Mouse (Mus musculus): ENCODE measurements around the gene Hspa2. TPM values are rescaled to one million over a fixed set of nuclear protein-coding genes. Genes with fewer than 3 reads are reported as not detected.
"Not testable (repeated sequence)": the region's sequence is repeated elsewhere in the genome, so short reads cannot be mapped to it uniquely, and the experiment has no call there.

The Hspa2 gene
- polyA plus RNA-seq, 1 experiment: 758 TPM

GRCm38 (mm10) chr12:76434111-76434510, 30.1 kb downstream of the Hspa2 start:
- Histone ChIP-seq H3K27me3 (ENCODE audit: control insufficient read depth, insufficient read depth, low read length) (no peaks in the 10 kb centered on the region), H3K4me3 (ENCODE audit: control insufficient read depth, low read depth, low read length) (no peak overlapping the region), H3K36me3 (ENCODE audit: control insufficient read depth, insufficient read depth, low read length) (0 out of 2 replicates have a peak, but pooled peaks cover 2% of the 10 kb centered on the region), H3K4me1 (ENCODE audit: control insufficient read depth, insufficient read depth, low read length) (no peaks in the 10 kb centered on the region; the same call in 1 of the 2 replicates), H3K27ac (ENCODE audit: control insufficient read depth, insufficient read depth, low read depth, low read length) (no peak overlapping the region)
- TF ChIP-seq CTCF (IDR thresholded peaks at IDR 0.05; ENCODE audit: control insufficient read depth, insufficient read depth, insufficient replicate concordance, low read depth, low read length): no peak
- TF ChIP-seq POLR2A (IDR thresholded peaks at IDR 0.05; ENCODE audit: control insufficient read depth, low read depth, low read length): no peak

DNA sequence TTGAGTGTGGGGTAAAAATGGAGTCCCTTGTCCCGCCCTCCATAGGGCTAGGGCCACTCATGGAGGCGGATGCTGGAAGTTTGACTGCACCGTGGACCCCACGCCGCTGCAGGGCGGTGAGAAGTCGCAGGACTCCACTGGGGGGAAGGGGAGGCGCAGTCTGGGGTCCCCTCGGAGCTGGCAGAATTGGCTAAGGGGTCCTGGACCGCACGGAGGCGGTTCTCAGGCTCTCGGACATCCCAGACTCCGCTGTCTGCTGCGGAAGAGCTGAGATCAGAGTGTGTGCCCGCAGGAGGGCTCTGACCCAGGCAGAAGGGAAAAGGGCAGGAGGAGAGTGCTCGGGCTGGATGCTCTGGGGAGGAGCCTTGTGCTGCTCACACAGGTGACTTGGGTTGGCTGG, 31.1 kb downstream of the Hspa2 start:
- H3K27me3 ChIP-seq (ENCODE audit: control insufficient read depth, insufficient read depth, low read length): no peaks in the 10 kb centered on the region
- H3K4me3 ChIP-seq (ENCODE audit: control insufficient read depth, low read depth, low read length): peak overlapping the region; percentile 8; the same call in 1 of the 2 replicates
- no peaks in the 10 kb centered on the region; the same call in 1 of the 2 replicates for H3K4me1 ChIP-seq (ENCODE audit: control insufficient read depth, insufficient read depth, low read length)
- H3K27ac ChIP-seq (ENCODE audit: control insufficient read depth, insufficient read depth, low read depth, low read length): no peak overlapping the region
- 0 out of 2 replicates have a peak, but pooled peaks cover 2% of the 10 kb centered on the region for H3K36me3 ChIP-seq (ENCODE audit: control insufficient read depth, insufficient read depth, low read length)
- TF ChIP-seq POLR2A (IDR thresholded peaks at IDR 0.05; ENCODE audit: control insufficient read depth, low read depth, low read length): no peak
- TF ChIP-seq CTCF (IDR thresholded peaks at IDR 0.05; ENCODE audit: control insufficient read depth, insufficient read depth, insufficient replicate concordance, low read depth, low read length): no peak

DNA sequence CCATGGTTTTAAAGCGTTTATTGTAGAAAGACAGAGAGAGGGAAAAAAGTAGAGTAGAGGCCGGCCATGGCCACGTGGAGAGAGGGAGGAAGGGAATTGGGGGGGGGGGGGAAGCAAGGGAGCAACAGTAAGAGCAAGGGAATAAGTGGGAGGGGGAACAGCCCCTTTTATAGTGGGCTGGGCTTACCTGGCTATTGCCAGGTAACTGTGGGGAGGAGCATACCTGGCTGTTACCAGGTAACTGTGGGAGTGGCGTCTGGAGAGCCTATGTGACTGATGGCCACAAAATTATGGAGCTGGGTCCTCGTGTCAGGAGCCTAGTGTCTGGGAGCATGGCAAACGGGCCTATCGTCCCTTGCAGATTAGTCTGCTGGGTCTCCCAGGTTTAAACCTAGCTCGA, 31.6 kb downstream of the Hspa2 start:
- Histone ChIP-seq H3K27ac (ENCODE audit: control insufficient read depth, insufficient read depth, low read depth, low read length) (no peak overlapping the region), H3K36me3 (ENCODE audit: control insufficient read depth, insufficient read depth, low read length) (0 out of 2 replicates have a peak, but pooled peaks cover 2% of the 10 kb centered on the region), H3K27me3 (ENCODE audit: control insufficient read depth, insufficient read depth, low read length) (no peaks in the 10 kb centered on the region), H3K4me1 (ENCODE audit: control insufficient read depth, insufficient read depth, low read length) (no peaks in the 10 kb centered on the region; the same call in 1 of the 2 replicates), H3K4me3 (ENCODE audit: control insufficient read depth, low read depth, low read length) (no peak overlapping the region)
- TF ChIP-seq CTCF (IDR thresholded peaks at IDR 0.05; ENCODE audit: control insufficient read depth, insufficient read depth, insufficient replicate concordance, low read depth, low read length): no peak
- TF ChIP-seq POLR2A (IDR thresholded peaks at IDR 0.05; ENCODE audit: control insufficient read depth, low read depth, low read length): no peak

- H3K27me3 ChIP-seq (ENCODE audit: control insufficient read depth, insufficient read depth, low read length); H3K36me3 ChIP-seq (ENCODE audit: control insufficient read depth, insufficient read depth, low read length); H3K27ac ChIP-seq (ENCODE audit: control insufficient read depth, insufficient read depth, low read depth, low read length); H3K4me3 ChIP-seq (ENCODE audit: control insufficient read depth, low read depth, low read length); H3K4me1 ChIP-seq (ENCODE audit: control insufficient read depth, insufficient read depth, low read length): not testable (repeated sequence)
These were observed 39.5 kb downstream of the Hspa2 start for GRCm38 (mm10) chr12:76443488-76443887.

DNA sequence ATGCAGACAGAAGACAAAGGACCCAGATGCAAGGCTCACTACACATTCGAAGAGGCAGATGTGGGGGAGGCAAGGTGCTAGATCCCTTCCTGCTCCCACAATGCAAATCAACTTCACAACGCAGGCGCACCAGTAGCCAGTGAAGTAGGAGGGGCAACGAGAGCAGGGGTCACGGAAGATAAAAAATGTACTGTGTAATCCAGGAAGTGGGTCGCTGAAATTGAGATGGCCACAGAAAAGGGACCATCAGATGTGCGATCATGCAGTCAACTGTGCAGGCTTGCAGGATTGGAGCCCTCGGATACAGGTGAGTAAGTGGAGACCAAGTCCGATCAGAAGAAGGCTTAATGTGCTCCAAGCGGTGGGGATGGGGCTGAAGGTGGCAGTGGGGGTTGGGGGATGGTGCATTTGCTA, 40.4 kb downstream of the Hspa2 start:
- no peaks in the 10 kb centered on the region for H3K4me1 ChIP-seq (ENCODE audit: control insufficient read depth, insufficient read depth, low read length)
- H3K4me3 ChIP-seq (ENCODE audit: control insufficient read depth, low read depth, low read length): peak overlapping the region; percentile 70
- TF ChIP-seq POLR2A (IDR thresholded peaks at IDR 0.05; ENCODE audit: control insufficient read depth, low read depth, low read length) (peak; percentile 37; the same call in 1 of the 2 replicates), CTCF (IDR thresholded peaks at IDR 0.05; ENCODE audit: control insufficient read depth, insufficient read depth, insufficient replicate concordance, low read depth, low read length) (no peak)
- H3K36me3 ChIP-seq (ENCODE audit: control insufficient read depth, insufficient read depth, low read length): no peaks in the 10 kb centered on the region
- peak overlapping the region; percentile 16; the same call in 1 of the 2 replicates for H3K27ac ChIP-seq (ENCODE audit: control insufficient read depth, insufficient read depth, low read depth, low read length)
- H3K27me3 ChIP-seq (ENCODE audit: control insufficient read depth, insufficient read depth, low read length): no peaks in the 10 kb centered on the region

DNA sequence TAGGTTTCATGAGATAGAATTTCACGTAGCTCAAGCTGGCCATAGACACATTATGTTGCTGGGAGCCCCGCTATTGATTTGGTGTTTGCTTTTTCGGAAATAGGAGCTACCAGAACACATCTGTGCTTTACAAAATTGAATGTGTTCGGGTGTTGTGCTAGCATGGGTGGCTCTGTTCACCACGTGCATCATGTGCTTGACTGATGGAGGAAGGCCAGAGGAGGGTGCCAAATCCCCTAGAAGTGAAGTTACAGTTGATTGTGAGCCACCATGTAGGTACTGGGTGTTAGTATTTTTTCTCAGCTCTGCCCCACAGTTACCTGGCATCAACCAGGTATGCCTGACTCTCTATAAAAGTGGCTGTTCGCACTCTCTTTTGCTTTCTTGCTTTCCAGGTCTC, 40.9 kb downstream of the Hspa2 start:
- H3K4me1 ChIP-seq (ENCODE audit: control insufficient read depth, insufficient read depth, low read length): no peaks in the 10 kb centered on the region
- H3K36me3 ChIP-seq (ENCODE audit: control insufficient read depth, insufficient read depth, low read length): no peaks in the 10 kb centered on the region
- H3K4me3 ChIP-seq (ENCODE audit: control insufficient read depth, low read depth, low read length): no peak overlapping the region
- H3K27me3 ChIP-seq (ENCODE audit: control insufficient read depth, insufficient read depth, low read length): no peaks in the 10 kb centered on the region
- no peak overlapping the region for H3K27ac ChIP-seq (ENCODE audit: control insufficient read depth, insufficient read depth, low read depth, low read length)
- TF ChIP-seq CTCF (IDR thresholded peaks at IDR 0.05; ENCODE audit: control insufficient read depth, insufficient read depth, insufficient replicate concordance, low read depth, low read length): no peak
- TF ChIP-seq POLR2A (IDR thresholded peaks at IDR 0.05; ENCODE audit: control insufficient read depth, low read depth, low read length): no peak

DNA sequence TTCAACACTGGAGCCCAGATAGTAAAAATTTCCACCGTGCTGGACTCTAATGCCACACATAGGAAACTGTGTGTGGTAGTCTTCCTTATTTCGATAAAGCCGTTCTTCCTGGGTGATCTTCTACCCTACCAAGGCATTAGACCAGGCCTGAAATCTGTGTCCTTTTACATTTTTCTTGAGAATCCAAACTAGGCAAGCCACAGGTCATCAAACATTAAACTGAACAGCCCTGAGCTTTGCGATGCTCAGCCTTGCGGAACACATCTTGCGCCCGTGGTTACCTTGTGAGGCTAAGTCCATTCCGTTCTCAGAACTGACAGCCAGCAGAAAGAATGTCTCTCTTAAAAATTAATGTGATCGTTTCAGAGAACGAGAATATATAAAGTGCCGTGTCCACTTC, 42.2 kb downstream of the Hspa2 start:
- Histone ChIP-seq H3K27ac (ENCODE audit: control insufficient read depth, insufficient read depth, low read depth, low read length) (no peak overlapping the region), H3K4me1 (ENCODE audit: control insufficient read depth, insufficient read depth, low read length) (no peaks in the 10 kb centered on the region), H3K4me3 (ENCODE audit: control insufficient read depth, low read depth, low read length) (no peak overlapping the region), H3K27me3 (ENCODE audit: control insufficient read depth, insufficient read depth, low read length) (no peaks in the 10 kb centered on the region), H3K36me3 (ENCODE audit: control insufficient read depth, insufficient read depth, low read length) (no peaks in the 10 kb centered on the region)
- TF ChIP-seq POLR2A (IDR thresholded peaks at IDR 0.05; ENCODE audit: control insufficient read depth, low read depth, low read length) (no peak), CTCF (IDR thresholded peaks at IDR 0.05; ENCODE audit: control insufficient read depth, insufficient read depth, insufficient replicate concordance, low read depth, low read length) (no peak)

DNA sequence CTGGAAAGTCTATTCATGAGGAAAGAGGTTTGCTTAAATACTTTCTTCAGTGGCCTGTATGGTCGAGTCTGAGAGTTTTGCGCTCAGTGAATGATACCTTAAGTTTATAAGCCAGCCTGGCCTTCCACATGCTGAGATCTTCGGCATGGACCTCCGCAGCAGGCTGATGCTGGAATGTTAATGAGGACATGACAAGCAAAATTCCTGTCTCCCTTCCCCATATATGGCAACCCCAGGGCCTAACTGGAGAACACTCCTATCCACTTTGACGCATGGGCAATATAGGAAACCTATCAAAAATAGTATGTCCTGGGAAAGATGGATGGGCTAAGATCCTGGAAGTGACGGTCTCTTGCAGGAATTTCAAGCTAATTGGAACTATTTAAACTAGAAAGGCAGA, 44.2 kb downstream of the Hspa2 start:
- TF ChIP-seq CTCF (IDR thresholded peaks at IDR 0.05; ENCODE audit: control insufficient read depth, insufficient read depth, insufficient replicate concordance, low read depth, low read length) (no peak), POLR2A (IDR thresholded peaks at IDR 0.05; ENCODE audit: control insufficient read depth, low read depth, low read length) (no peak)
- H3K4me3 ChIP-seq (ENCODE audit: control insufficient read depth, low read depth, low read length): no peak overlapping the region
- no peak overlapping the region; the same call in 1 of the 2 replicates for H3K27ac ChIP-seq (ENCODE audit: control insufficient read depth, insufficient read depth, low read depth, low read length)
- no peaks in the 10 kb centered on the region for H3K4me1 ChIP-seq (ENCODE audit: control insufficient read depth, insufficient read depth, low read length)
- H3K36me3 ChIP-seq (ENCODE audit: control insufficient read depth, insufficient read depth, low read length): no peaks in the 10 kb centered on the region
- no peaks in the 10 kb centered on the region for H3K27me3 ChIP-seq (ENCODE audit: control insufficient read depth, insufficient read depth, low read length)

All from testis, adult 2 months (tissue).